Mouse (Mus musculus) heart, embryonic 12.5 days (tissue): ENCODE data around the gene Lgr4. TPM values are rescaled to one million over a fixed set of nuclear protein-coding genes. Genes with fewer than 3 reads are reported as not detected.

Experiments used
- ATAC-seq: fragments of 200-750 bp; cut with Nextera tagmentation; 2 replicates; pipeline ENCODE4 v1.8.0; 2017; ENCODE audit warnings: moderate TSS enrichment, moderate library complexity; ENCODE audit not compliant: insufficient number of reproducible peaks, low FRiP score
- H3K27ac ChIP-seq: fragments of 300-500 bp; sonication (generic); 2 replicates; pipeline ENCODE4 v1.5.1; 2016; ENCODE audit warnings: mild to moderate bottlenecking, moderate library complexity; ENCODE audit not compliant: poor library complexity, severe bottlenecking
- H3K27me3 ChIP-seq: fragments of 300-500 bp; sonication (generic); replicated peaks from 2 replicates; pipeline ENCODE4 v1.6.1; 2016; ENCODE audit warnings: mild to moderate bottlenecking, moderate library complexity
- H3K36me3 ChIP-seq: fragments of 300-500 bp; sonication (generic); 2 replicates; pipeline ENCODE4 v1.6.1; 2016; ENCODE audit warnings: mild to moderate bottlenecking, moderate library complexity
- H3K4me1 ChIP-seq: fragments of 300-500 bp; sonication (generic); replicated peaks from 2 replicates; pipeline ENCODE4 v1.6.1; 2016; ENCODE audit warnings: mild to moderate bottlenecking
- H3K4me2 ChIP-seq: fragments of 300-500 bp; sonication (generic); 2 replicates; pipeline ENCODE4 v1.6.1; 2016; ENCODE audit warnings: mild to moderate bottlenecking, moderate library complexity
- H3K4me3 ChIP-seq: fragments of 300-500 bp; sonication (generic); 2 replicates; pipeline ENCODE4 v1.5.1; 2016; ENCODE audit warnings: mild to moderate bottlenecking
- H3K9ac ChIP-seq: fragments of 300-500 bp; sonication (generic); 2 replicates; pipeline ENCODE4 v1.6.1; 2016; ENCODE audit warnings: mild to moderate bottlenecking, moderate library complexity
- H3K9me3 ChIP-seq: fragments of 300-500 bp; sonication (generic); replicated peaks from 2 replicates; pipeline ENCODE4 v1.6.1; 2016; ENCODE audit warnings: mild to moderate bottlenecking, moderate library complexity
- WGBS: fragments of 180-500 bp; shearing (Covaris S2); methylation state at CpG from one replicate; pipeline ENCODE4 v1.1.7; 2016; 5-methylcytosine and 5-hydroxymethylcytosine counted together
- polyA plus RNA-seq: library from polyadenylated mRNA; unstranded; fragments of >200 nt; fragmentation: Nextera tagmentation; extraction: Ambion mirVana; gene quantifications from 2 replicates; pipeline ENCODE4 v1.2.1, GENCODE M21; 2016

Gene Lgr4
- polyA plus RNA-seq, 1 experiment from 2014 or later: 15.1 TPM

- Histone ChIP-seq H3K9me3 (no peaks in the 10 kb centered on the region), H3K4me3 (no peak overlapping the region), H3K36me3 (peaks cover 30% of the 10 kb centered on the region), H3K4me1 (no peaks in the 10 kb centered on the region), H3K27ac (no peak overlapping the region), H3K9ac (no peak overlapping the region), H3K4me2 (no peak overlapping the region), H3K27me3 (no peaks in the 10 kb centered on the region)
- 65% methylated on average over 7 of the region's 7 CpGs for WGBS
- no peak for ATAC-seq
These were observed 14.6 kb upstream of the Lgr4 start for GRCm38 (mm10) chr2:109902869-109903268.

GRCm38 (mm10) chr2:109904171-109904821 lies 13.2 kb upstream of the Lgr4 start:
- WGBS: under 1% methylated on average over 7 of the region's 7 CpGs
- Histone ChIP-seq H3K4me2 (no peak overlapping the region), H3K9me3 (no peaks in the 10 kb centered on the region), H3K9ac (no peak overlapping the region), H3K27me3 (no peaks in the 10 kb centered on the region), H3K4me3 (no peak overlapping the region), H3K27ac (no peak overlapping the region), H3K36me3 (peaks cover 22% of the 10 kb centered on the region), H3K4me1 (no peaks in the 10 kb centered on the region; the same call in 1 of the 2 replicates)
- ATAC-seq: peak; percentile 51; the same call in 1 of the 2 replicates

GRCm38 (mm10) chr2:109909122-109909521 lies 8.3 kb upstream of the Lgr4 start:
- Histone ChIP-seq H3K9me3 (no peaks in the 10 kb centered on the region), H3K36me3 (no peaks in the 10 kb centered on the region), H3K27ac (no peak overlapping the region), H3K4me3 (no peak overlapping the region), H3K9ac (no peak overlapping the region), H3K4me1 (no peaks in the 10 kb centered on the region; the same call in 1 of the 2 replicates), H3K27me3 (no peaks in the 10 kb centered on the region), H3K4me2 (no peak overlapping the region)
- peak; percentile 78 for ATAC-seq
- 36% methylated on average over 2 of the region's 2 CpGs for WGBS

- no peak overlapping the region for H3K9ac ChIP-seq
- H3K27ac ChIP-seq: no peak overlapping the region
- ATAC-seq: no peak
- no peak overlapping the region for H3K4me3 ChIP-seq
- H3K36me3 ChIP-seq: no peaks in the 10 kb centered on the region
- no peaks in the 10 kb centered on the region for H3K27me3 ChIP-seq
- WGBS: 86% methylated on average over 8 of the region's 8 CpGs
- H3K4me2 ChIP-seq: no peak overlapping the region
- H3K4me1 ChIP-seq: no peaks in the 10 kb centered on the region; the same call in none of the 2 replicates
- no peaks in the 10 kb centered on the region for H3K9me3 ChIP-seq
These were observed 5.2 kb upstream of the Lgr4 start for GRCm38 (mm10) chr2:109912216-109912615.

- no peaks in the 10 kb centered on the region; the same call in none of the 2 replicates for H3K4me1 ChIP-seq
- no peak overlapping the region for H3K27ac ChIP-seq
- no peaks in the 10 kb centered on the region for H3K9me3 ChIP-seq
- H3K4me3 ChIP-seq: no peak overlapping the region
- H3K27me3 ChIP-seq: no peaks in the 10 kb centered on the region
- H3K36me3 ChIP-seq: no peaks in the 10 kb centered on the region
- H3K9ac ChIP-seq: no peak overlapping the region
- no peak for ATAC-seq
- 79% methylated on average over 12 of the region's 12 CpGs for WGBS
- no peak overlapping the region for H3K4me2 ChIP-seq
These were observed 4.7 kb upstream of the Lgr4 start for GRCm38 (mm10) chr2:109912766-109913165.

GRCm38 (mm10) chr2:109913241-109913640 lies 4.2 kb upstream of the Lgr4 start:
- Histone ChIP-seq H3K9me3 (no peaks in the 10 kb centered on the region), H3K9ac (no peak overlapping the region), H3K27me3 (no peaks in the 10 kb centered on the region), H3K36me3 (no peaks in the 10 kb centered on the region), H3K27ac (no peak overlapping the region), H3K4me3 (no peak overlapping the region), H3K4me2 (no peak overlapping the region), H3K4me1 (no peaks in the 10 kb centered on the region; the same call in none of the 2 replicates)
- no peak for ATAC-seq
- WGBS: 59% methylated on average over 8 of the region's 8 CpGs

- ATAC-seq: no peak
These were observed 2.8 kb upstream of the Lgr4 start for GRCm38 (mm10) chr2:109914601-109915000.

GRCm38 (mm10) chr2:109916782-109917495 lies 508 bp upstream of the Lgr4 start:
- Histone ChIP-seq H3K36me3 (no peaks in the 10 kb centered on the region), H3K27ac (peak overlapping the region; percentile 64; the same call in 1 of the 2 replicates), H3K4me3 (peak overlapping the region; percentile 92), H3K9me3 (no peaks in the 10 kb centered on the region), H3K9ac (no peak overlapping the region), H3K4me2 (peak overlapping the region; percentile 67), H3K4me1 (peaks cover 30% of the 10 kb centered on the region), H3K27me3 (no peaks in the 10 kb centered on the region)
- WGBS: 6% methylated on average over 11 of the region's 11 CpGs
- ATAC-seq: peak; percentile 0; the same call in 1 of the 2 replicates

More at GRCm38 (mm10) chr2:109914601-109915000, 2.8 kb upstream of the Lgr4 start:
- H3K27ac ChIP-seq: no peak overlapping the region
- no peak overlapping the region for H3K4me3 ChIP-seq
- H3K9ac ChIP-seq: no peak overlapping the region
- H3K4me2 ChIP-seq: no peak overlapping the region
- no peaks in the 10 kb centered on the region for H3K36me3 ChIP-seq
- H3K9me3 ChIP-seq: no peaks in the 10 kb centered on the region
- peaks cover 10% of the 10 kb centered on the region for H3K4me1 ChIP-seq
- H3K27me3 ChIP-seq: no peaks in the 10 kb centered on the region

- H3K4me3 ChIP-seq: peak overlapping the region; percentile 92
- peaks cover 30% of the 10 kb centered on the region for H3K4me1 ChIP-seq
- H3K4me2 ChIP-seq: peak overlapping the region; percentile 79
- peak overlapping the region; percentile 99 for H3K27ac ChIP-seq
- no peaks in the 10 kb centered on the region for H3K36me3 ChIP-seq
- no peak for ATAC-seq
- WGBS: 9% methylated on average over 22 of the region's 22 CpGs
- peak overlapping the region; percentile 98 for H3K9ac ChIP-seq
- no peaks in the 10 kb centered on the region for H3K27me3 ChIP-seq
- no peaks in the 10 kb centered on the region for H3K9me3 ChIP-seq
These were observed 1.3 kb downstream of the Lgr4 start for GRCm38 (mm10) chr2:109918592-109919262.

- no peak for ATAC-seq
- Histone ChIP-seq H3K27ac (no peak overlapping the region), H3K4me3 (peak overlapping the region; percentile 19), H3K4me1 (peaks cover 30% of the 10 kb centered on the region), H3K36me3 (no peaks in the 10 kb centered on the region), H3K4me2 (peak overlapping the region; percentile 51), H3K9ac (peak overlapping the region; percentile 9; the same call in 1 of the 2 replicates), H3K27me3 (no peaks in the 10 kb centered on the region), H3K9me3 (no peaks in the 10 kb centered on the region)
- 77% methylated on average over 7 of the region's 7 CpGs for WGBS
These were observed 3.0 kb downstream of the Lgr4 start for GRCm38 (mm10) chr2:109920471-109920870.
